Mouse (Mus musculus): ENCODE measurements at regions not wholly inside any gene's neighbourhood (a gene's known extent, or its start where the extent isn't known, plus 50 kb on each side); places are given as distances from the start of the nearest gene placed in this dataset.

- CTCF ChIA-PET = no interaction called here
Measured at GRCm38 (mm10) chr15:64434502-64434901, 374.2 kb upstream of the Fam49b start.

- CTCF ChIA-PET = no interaction called here
Measured at GRCm38 (mm10) chr15:64434908-64435307, 374.6 kb upstream of the Fam49b start.

- CTCF ChIA-PET = interaction anchor here (0.7 kb wide), 1 partner anchor 146 kb away, joined by 7 read pairs; no protein-coding TSS in a partner anchor
Measured at GRCm38 (mm10) chr15:64445076-64445475, 372.4 kb upstream of the Gm21798 start.

- CTCF ChIA-PET = interaction anchor here (0.8 kb wide), 1 partner anchor 11 kb away, joined by 3 read pairs; no protein-coding TSS in a partner anchor
Measured at GRCm38 (mm10) chr15:64446411-64447072, 371.0 kb upstream of the Gm21798 start.

- CTCF ChIA-PET = interaction anchor here (0.8 kb wide), 1 partner anchor 10 kb away, joined by 3 read pairs; no protein-coding TSS in a partner anchor
Measured at GRCm38 (mm10) chr15:64447239-64447952, 370.1 kb upstream of the Gm21798 start.

- CTCF ChIA-PET = no interaction called here
Measured at GRCm38 (mm10) chr15:64448581-64449140, 368.8 kb upstream of the Gm21798 start.

GRCm38 (mm10) chr15:64470743-64471142, 346.8 kb upstream of the Gm21798 start:
- CTCF ChIA-PET = interaction anchor here (0.5 to 0.6 kb wide), 2 partner anchors 60 to 241 kb away, joined by 3 to 4 read pairs; no protein-coding TSS in a partner anchor

- CTCF ChIA-PET = no interaction called here
Measured at GRCm38 (mm10) chr15:64471597-64471996, 345.9 kb upstream of the Gm21798 start.

- CTCF ChIA-PET = no interaction called here
Measured at GRCm38 (mm10) chr15:64474236-64474635, 343.3 kb upstream of the Gm21798 start.

GRCm38 (mm10) chr15:64477131-64477530, 340.4 kb upstream of the Gm21798 start:
- CTCF ChIA-PET = no interaction called here

GRCm38 (mm10) chr15:64480625-64481024, 336.9 kb upstream of the Gm21798 start:
- CTCF ChIA-PET = no interaction called here

- CTCF ChIA-PET = no interaction called here
Measured at GRCm38 (mm10) chr15:64481226-64481625, 336.3 kb upstream of the Gm21798 start.

GRCm38 (mm10) chr15:64482960-64483359, 334.5 kb upstream of the Gm21798 start:
- CTCF ChIA-PET = no interaction called here

- CTCF ChIA-PET = no interaction called here
Measured at GRCm38 (mm10) chr15:64487801-64488200, 329.7 kb upstream of the Gm21798 start.

GRCm38 (mm10) chr15:64500783-64501182, 316.7 kb upstream of the Gm21798 start:
- CTCF ChIA-PET = no interaction called here

- CTCF ChIA-PET = no interaction called here
Measured at GRCm38 (mm10) chr15:64501479-64501878, 316.0 kb upstream of the Gm21798 start.

- CTCF ChIA-PET = no interaction called here
Measured at GRCm38 (mm10) chr15:64504751-64505150, 312.7 kb upstream of the Gm21798 start.

GRCm38 (mm10) chr15:64510649-64511048, 306.8 kb upstream of the Gm21798 start:
- CTCF ChIA-PET = no interaction called here

GRCm38 (mm10) chr15:64511176-64511575, 306.3 kb upstream of the Gm21798 start:
- CTCF ChIA-PET = no interaction called here

GRCm38 (mm10) chr15:64512615-64513014, 304.9 kb upstream of the Gm21798 start:
- CTCF ChIA-PET = no interaction called here

GRCm38 (mm10) chr15:64513501-64514097, 303.9 kb upstream of the Gm21798 start:
- CTCF ChIA-PET = no interaction called here

- CTCF ChIA-PET = no interaction called here
Measured at GRCm38 (mm10) chr15:64515179-64515578, 302.3 kb upstream of the Gm21798 start.

- CTCF ChIA-PET = no interaction called here
Measured at GRCm38 (mm10) chr15:64519207-64519628, 298.3 kb upstream of the Gm21798 start.
